8 mouse cellular contexts compared by ENCODE assay signal in genomic region chr2:170132716-170133092, GRCm38 (mm10). TPM values are rescaled to one million over a fixed set of nuclear protein-coding genes. Genes with fewer than 3 reads are reported as not detected.
DNase-seq lines count a peak whose midpoint lies in the region; ATAC-seq and TF ChIP-seq lines count a peak whose summit lies in the region.

No protein-coding gene starts in this region.

- no peaks in the 10 kb centered on the region for H3K9me3 ChIP-seq in heart, embryonic 10.5 days
- H3K9me3 ChIP-seq in liver, embryonic 12.5 days (replicated peaks) = no peaks in the 10 kb centered on the region

- TF ChIP-seq CTCF in thymus, adult 2 months (IDR thresholded peaks at IDR 0.05; ENCODE audit: borderline replicate concordance, control insufficient read depth, extremely low read depth, insufficient read depth, low read length, poor library complexity) = no peak

- H3K4me1 ChIP-seq in heart, embryonic 10.5 days = peaks cover 42% of the 10 kb centered on the region
- peaks cover 23% of the 10 kb centered on the region for H3K4me1 ChIP-seq in thymus, adult 2 months (replicated peaks; ENCODE audit: control insufficient read depth, insufficient read depth, low read length)
- peaks cover 82% of the 10 kb centered on the region for H3K4me1 ChIP-seq in liver, embryonic 12.5 days

- H3K9ac ChIP-seq in liver, embryonic 12.5 days = peak overlapping the region; percentile 99

- WGBS in heart, embryonic 10.5 days = 0% methylated on average over 3 of the region's 3 CpGs
- WGBS in thymus, adult 2 months = 0% methylated on average over 3 of the region's 3 CpGs
- WGBS in liver, embryonic 12.5 days (ENCODE audit: insufficient replicate concordance) = 3% methylated on average over 3 of the region's 3 CpGs

- ATAC-seq in liver, embryonic 12.5 days = no peak

- H3K27me3 ChIP-seq in heart, embryonic 10.5 days (ENCODE audit: insufficient read depth, poor library complexity, severe bottlenecking) = no peaks in the 10 kb centered on the region
- no peaks in the 10 kb centered on the region for H3K27me3 ChIP-seq in thymus, adult 2 months (ENCODE audit: control insufficient read depth, insufficient read depth, low read length)
- H3K27me3 ChIP-seq in liver, embryonic 12.5 days (replicated peaks) = no peaks in the 10 kb centered on the region

- peak overlapping the region; percentile 94 for H3K4me3 ChIP-seq in heart, embryonic 10.5 days
- H3K4me3 ChIP-seq in thymus, adult 2 months (ENCODE audit: control insufficient read depth, insufficient read depth, low read length) = peak overlapping the region; percentile 65
- peak overlapping the region; percentile 100 for H3K4me3 ChIP-seq in liver, embryonic 12.5 days

- peak overlapping the region; percentile 92 for H3K27ac ChIP-seq in heart, embryonic 10.5 days
- peak overlapping the region; percentile 89 for H3K27ac ChIP-seq in thymus, adult 2 months (ENCODE audit: control insufficient read depth, insufficient read depth, low read length)
- peak overlapping the region; percentile 87 for H3K27ac ChIP-seq in liver, embryonic 12.5 days

- peak overlapping the region; percentile 98 for H3K4me2 ChIP-seq in liver, embryonic 12.5 days

- H3K36me3 ChIP-seq in heart, embryonic 10.5 days = no peaks in the 10 kb centered on the region
- H3K36me3 ChIP-seq in thymus, adult 2 months (ENCODE audit: control insufficient read depth, insufficient read depth, low read length) = no peaks in the 10 kb centered on the region
- no peaks in the 10 kb centered on the region for H3K36me3 ChIP-seq in liver, embryonic 12.5 days

- no peak for DNase-seq in heart, embryonic 10.5 days (ENCODE audit: low spot score)
- DNase-seq in heart, adult 9 months (ENCODE audit: low spot score in 2 of 2) = no peak
- DNase-seq in thymus, adult 2 months = no peak
- no peak for DNase-seq in thymus, postnatal 14 days
- DNase-seq in adrenal gland, adult (ENCODE audit: inconsistent age in 2 of 2, low spot score in 1 of 2) = no peak
- no peak for DNase-seq in embryo, embryonic 10.5 days (ENCODE audit: low spot score)
- DNase-seq in layer of hippocampus, postnatal 10 days (ENCODE audit: low spot score in 2 of 2) = no peak

- no peak for TF ChIP-seq POLR2A in thymus, adult 2 months (IDR thresholded peaks at IDR 0.05; ENCODE audit: control insufficient read depth, extremely low read depth, insufficient read depth, low read length, poor library complexity)

RNA-seq across cellular contexts. Expression of gene Zfp217, which starts 15.2 kb away (rescaled TPM):
- polyA plus RNA-seq in heart, embryonic 10.5 days (2016; fragmentation: Nextera tagmentation; extraction: Ambion mirVana) = 3.2 and 3.7 TPM in 2 replicates
- polyA plus RNA-seq in thymus, adult 2 months (2012; rRNA removed) = 32.1 and 41.0 TPM in 2 replicates
- 3.8 and 4.5 TPM in 2 replicates for polyA plus RNA-seq in liver, embryonic 12.5 days (2016; fragmentation: Nextera tagmentation; extraction: Ambion mirVana)
- total RNA-seq in layer of hippocampus, postnatal 10 days (2021) = 1 to 10 TPM; 4.5 to 5.5 TPM
